ENCODE assay signal across 14 mouse cellular contexts in the genomic region with DNA sequence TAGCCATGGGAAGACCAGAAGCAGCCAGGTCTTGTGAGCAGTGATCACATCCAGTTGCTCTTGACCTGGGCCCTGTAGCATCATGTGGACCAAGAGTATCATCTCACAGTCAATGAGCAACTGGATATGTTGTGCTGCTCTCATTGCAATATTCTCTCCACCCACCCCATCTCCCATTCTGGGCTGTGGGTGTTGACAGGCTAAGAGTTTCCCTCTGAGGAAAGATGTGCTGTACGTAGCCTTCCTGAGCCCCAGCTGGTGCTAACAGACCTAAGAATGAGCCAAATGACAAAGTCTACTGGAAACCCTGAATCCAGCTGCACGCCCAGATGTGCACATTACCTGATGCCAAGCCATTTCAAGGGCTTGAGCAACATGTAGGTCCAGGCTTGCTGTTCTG.
"Had no signal": no experiment of that assay in that cellular context is flagged by ENCODE, and none has a peak within 500 bp of the region (broad histone marks: within the 10 kb centered on the region; RNA-seq: fewer than 3 reads in every experiment).

No protein-coding gene starts in this region.

- H3K9ac ChIP-seq: lung, embryonic 14.5 days; midbrain, embryonic 13.5 days; midbrain, embryonic 15.5 days; neural tube, embryonic 12.5 days had no signal

- H3K4me2 ChIP-seq: lung, embryonic 14.5 days; midbrain, embryonic 11.5 days; midbrain, embryonic 13.5 days; midbrain, embryonic 15.5 days; neural tube, embryonic 12.5 days had no signal

- H3K4me1 ChIP-seq: megakaryocyte, embryonic 14.5 days; midbrain, embryonic 13.5 days; midbrain, embryonic 15.5 days; neural tube, embryonic 12.5 days had no signal

- DNase-seq: lung, adult 18-20 months; lung, embryonic 14.5 days; lung, postnatal 10 days; right cerebral cortex, postnatal 14 days; spleen, adult 18-20 months; thymus, adult 18-20 months; thymus, postnatal 14 days; thymus, postnatal 36 days had no signal

- ATAC-seq: midbrain, embryonic 13.5 days; midbrain, embryonic 15.5 days had no signal

- H3K27ac ChIP-seq: macrophage; midbrain, embryonic 13.5 days; midbrain, embryonic 15.5 days; neural tube, embryonic 12.5 days had no signal

- H3K27me3 ChIP-seq: megakaryocyte, embryonic 14.5 days; midbrain, embryonic 13.5 days; midbrain, embryonic 15.5 days; neural tube, embryonic 12.5 days had no signal

- H3K36me3 ChIP-seq: midbrain, embryonic 13.5 days; midbrain, embryonic 15.5 days; neural tube, embryonic 12.5 days had no signal

- H3K9me3 ChIP-seq: midbrain, embryonic 13.5 days; midbrain, embryonic 15.5 days; neural tube, embryonic 12.5 days had no signal

- H3K4me3 ChIP-seq: megakaryocyte, embryonic 14.5 days; midbrain, embryonic 13.5 days; midbrain, embryonic 15.5 days; neural tube, embryonic 12.5 days had no signal
